In the genomic region with DNA sequence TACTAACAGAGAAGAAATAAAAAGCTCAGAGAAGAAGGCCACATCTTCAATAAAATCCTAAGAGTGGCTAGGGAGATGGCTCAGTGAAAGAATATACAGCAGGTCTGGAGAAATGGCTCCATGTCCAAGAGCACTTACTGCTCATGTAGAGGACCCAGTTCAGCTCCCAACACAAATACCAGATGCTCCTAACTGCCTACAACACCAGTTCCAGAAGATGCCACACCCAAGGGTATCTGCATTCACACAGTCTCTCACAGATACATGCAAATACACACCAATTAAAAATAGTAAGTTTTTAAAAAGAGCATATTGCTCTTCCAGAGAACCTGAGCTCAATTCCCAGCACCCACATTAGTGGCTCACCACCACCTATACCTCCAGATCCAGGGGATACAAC, we compare ENCODE assay signal across 32 mouse cellular contexts.
"Had no signal": no experiment of that assay in that cellular context is flagged by ENCODE, and none has a peak within 500 bp of the region (broad histone marks: within the 10 kb centered on the region; RNA-seq: fewer than 3 reads in every experiment).

No protein-coding gene starts in this region.

- H3K36me3 ChIP-seq: midbrain, embryonic 15.5 days had no signal

- H3K9ac ChIP-seq: limb, embryonic 12.5 days; limb, embryonic 13.5 days; limb, embryonic 15.5 days; liver, embryonic 12.5 days; liver, embryonic 13.5 days; liver, embryonic 14.5 days; liver, embryonic 15.5 days; liver, postnatal 0 days; lung, embryonic 14.5 days; lung, embryonic 15.5 days; midbrain, embryonic 12.5 days; midbrain, embryonic 13.5 days; midbrain, embryonic 15.5 days; neural tube, embryonic 12.5 days had no signal

- H3K9me3 ChIP-seq: limb, embryonic 10.5 days; limb, embryonic 12.5 days; limb, embryonic 13.5 days; limb, embryonic 15.5 days; liver, embryonic 12.5 days; liver, embryonic 13.5 days; liver, embryonic 15.5 days; lung, embryonic 15.5 days; megakaryocyte, embryonic 14.5 days; midbrain, embryonic 10.5 days; midbrain, embryonic 12.5 days; midbrain, embryonic 13.5 days; midbrain, embryonic 15.5 days; neural tube, embryonic 12.5 days had no signal

- ATAC-seq: liver, embryonic 12.5 days; liver, postnatal 0 days; lung, postnatal 0 days; midbrain, embryonic 13.5 days; midbrain, embryonic 15.5 days; midbrain, embryonic 16.5 days had no signal

- H3K27me3 ChIP-seq: limb, embryonic 12.5 days; limb, embryonic 13.5 days; limb, embryonic 15.5 days; liver, embryonic 12.5 days; liver, embryonic 13.5 days; liver, embryonic 15.5 days; lung, embryonic 15.5 days; megakaryocyte, embryonic 14.5 days; midbrain, embryonic 12.5 days; midbrain, embryonic 13.5 days; midbrain, embryonic 15.5 days; neural tube, embryonic 12.5 days had no signal

- H3K4me2 ChIP-seq: limb, embryonic 12.5 days; limb, embryonic 13.5 days; limb, embryonic 15.5 days; liver, embryonic 11.5 days; liver, embryonic 12.5 days; liver, embryonic 13.5 days; liver, embryonic 15.5 days; lung, embryonic 14.5 days; lung, embryonic 15.5 days; midbrain, embryonic 11.5 days; midbrain, embryonic 12.5 days; midbrain, embryonic 13.5 days; midbrain, embryonic 15.5 days; neural tube, embryonic 12.5 days had no signal

- H3K4me1 ChIP-seq: limb, embryonic 12.5 days; limb, embryonic 13.5 days; limb, embryonic 15.5 days; lung, embryonic 15.5 days; midbrain, embryonic 10.5 days; midbrain, embryonic 12.5 days; midbrain, embryonic 13.5 days; midbrain, embryonic 15.5 days; neural tube, embryonic 12.5 days had no signal

- DNase-seq: left cerebral cortex, postnatal 4 days; liver; liver, embryonic 13.5 days; liver, postnatal 0 days; lung, adult 2 months; lung, embryonic 14.5 days; lung, postnatal 10 days; lung, postnatal 14 days; lung, postnatal 36 days; lung, postnatal 4 days; midbrain, embryonic 14.5 days had no signal

- H3K4me3 ChIP-seq: left cerebral cortex, adult 2 months; limb, embryonic 10.5 days; limb, embryonic 12.5 days; limb, embryonic 13.5 days; limb, embryonic 15.5 days; liver, embryonic 12.5 days; liver, embryonic 13.5 days; liver, embryonic 15.5 days; lung, embryonic 15.5 days; megakaryocyte, embryonic 14.5 days; midbrain, embryonic 10.5 days; midbrain, embryonic 12.5 days; midbrain, embryonic 13.5 days; midbrain, embryonic 15.5 days; myocyte; neural tube, embryonic 12.5 days had no signal

- H3K27ac ChIP-seq: left cerebral cortex, adult 2 months; limb, embryonic 10.5 days; limb, embryonic 12.5 days; limb, embryonic 13.5 days; limb, embryonic 15.5 days; liver, embryonic 14.5 days; lung, embryonic 15.5 days; macrophage; midbrain, embryonic 10.5 days; midbrain, embryonic 12.5 days; midbrain, embryonic 13.5 days; midbrain, embryonic 15.5 days; neural tube, embryonic 12.5 days had no signal
